Mouse (Mus musculus) ES-Bruce4 (cell line): Measurements from ENCODE around the gene Arhgap18. TPM values are rescaled to one million over a fixed set of nuclear protein-coding genes. Genes with fewer than 3 reads are reported as not detected.
A peak's percentile ranks its signal among the peaks of the same experiment; 100 is the strongest.

Experiments used
- H3K27ac ChIP-seq: 2 replicates; pipeline ENCODE4 v1.5.1; 2012; ENCODE audit warnings: low read length, inconsistent platforms; ENCODE audit not compliant: insufficient read depth
- H3K27me3 ChIP-seq: 2 replicates; pipeline ENCODE4 v1.6.1; 2012; ENCODE audit warnings: mild to moderate bottlenecking, low read length, inconsistent platforms; ENCODE audit not compliant: control insufficient read depth, poor library complexity, insufficient read depth, severe bottlenecking
- H3K36me3 ChIP-seq: 2 replicates; pipeline ENCODE4 v1.6.1; 2012; ENCODE audit warnings: inconsistent platforms, mild to moderate bottlenecking, low read length, moderate library complexity; ENCODE audit not compliant: control insufficient read depth, poor library complexity, insufficient read depth, severe bottlenecking
- H3K4me1 ChIP-seq: one replicate; pipeline ENCODE4 v1.8.1; 2011; ENCODE audit warnings: low read length; ENCODE audit not compliant: control insufficient read depth, insufficient read depth
- H3K4me3 ChIP-seq: 2 replicates; pipeline ENCODE4 v1.5.1; 2011; ENCODE audit warnings: low read depth, mild to moderate bottlenecking, low read length
- H3K9ac ChIP-seq: 2 replicates; pipeline ENCODE4 v1.6.1; 2012; ENCODE audit warnings: low read depth, mild to moderate bottlenecking, inconsistent platforms; ENCODE audit not compliant: poor library complexity, severe bottlenecking
- H3K9me3 ChIP-seq: replicated peaks from 2 replicates; pipeline ENCODE4 v1.6.1; 2012; ENCODE audit warnings: mild to moderate bottlenecking, low read length, inconsistent platforms; ENCODE audit not compliant: control insufficient read depth, poor library complexity, insufficient read depth, severe bottlenecking
- CTCF ChIP-seq: IDR thresholded peaks from one replicate; pipeline ENCODE4 v1.8.1; 2011; ENCODE audit warnings: low read depth, low read length
- EP300 ChIP-seq: IDR thresholded peaks from 2 replicates; pipeline ENCODE4 v1.6.1; 2011; ENCODE audit warnings: low read depth, low read length; ENCODE audit not compliant: insufficient read depth
- POLR2A ChIP-seq: IDR thresholded peaks from one replicate; pipeline ENCODE4 v1.8.1; 2011; ENCODE audit warnings: low read length; ENCODE audit not compliant: insufficient read depth
- polyA plus RNA-seq: library from polyadenylated mRNA; stranded (reverse); fragments of >200 nt; gene quantifications from 2 replicates; pipeline ENCODE4 v1.2.4, GENCODE M21; 2011; ENCODE audit warnings: low read depth; ENCODE audit not compliant: missing spikeins, insufficient read depth, insufficient read length

Arhgap18 gene
- polyA plus RNA-seq, 1 experiment, result 6.9 TPM

DNA sequence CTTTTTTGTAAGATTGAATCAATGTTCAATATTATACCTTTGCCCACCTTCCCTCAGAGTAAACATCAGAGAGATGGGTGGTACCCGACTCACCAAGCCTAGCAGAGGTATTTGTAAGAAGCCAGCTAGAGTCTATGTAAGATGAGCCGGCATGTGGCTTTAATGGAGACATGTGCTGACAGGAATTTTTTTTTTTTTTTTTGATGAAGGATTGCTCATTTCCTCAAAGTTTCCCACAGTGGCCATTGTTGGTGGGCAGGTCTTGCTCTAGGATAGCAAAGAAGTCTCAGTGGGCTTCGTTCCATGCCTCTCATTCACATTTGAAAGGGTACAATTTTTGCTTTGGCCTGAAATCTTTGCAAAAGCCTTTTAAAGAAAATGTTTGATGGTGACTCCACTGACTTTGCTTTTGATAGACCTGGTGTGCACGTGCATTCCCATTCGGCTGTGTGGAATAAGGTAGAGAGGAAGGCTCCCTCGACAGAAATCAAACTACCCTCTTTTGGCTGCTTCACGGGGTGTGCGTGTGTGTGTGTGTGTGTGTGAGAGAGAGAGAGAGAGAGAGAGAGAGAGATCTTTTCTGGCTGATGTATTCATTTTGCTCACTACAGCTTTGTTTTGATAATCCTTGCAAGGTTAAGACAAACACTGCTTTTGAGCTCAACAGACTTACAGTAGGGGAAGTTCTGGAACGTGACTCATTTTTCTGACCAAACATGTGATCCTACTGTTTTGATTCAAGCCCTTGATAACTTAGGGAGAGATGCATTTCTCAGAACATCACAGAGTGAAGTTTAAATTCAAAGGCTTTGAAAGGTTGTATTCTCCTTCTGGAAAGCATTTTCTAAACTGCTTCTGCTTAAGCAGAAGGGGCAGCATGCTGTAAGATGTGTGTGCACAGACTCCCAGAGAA lies 9.0 kb downstream of the Arhgap18 start:
- Histone ChIP-seq H3K9ac (no peak overlapping the region), H3K27ac (no peak overlapping the region), H3K27me3 (no peaks in the 10 kb centered on the region), H3K36me3 (no peaks in the 10 kb centered on the region), H3K4me1 (no peaks in the 10 kb centered on the region), H3K4me3 (no peak overlapping the region), H3K9me3 (no peaks in the 10 kb centered on the region)
- TF ChIP-seq CTCF, result no peak
- TF ChIP-seq EP300, result no peak
- TF ChIP-seq POLR2A, result no peak

DNA sequence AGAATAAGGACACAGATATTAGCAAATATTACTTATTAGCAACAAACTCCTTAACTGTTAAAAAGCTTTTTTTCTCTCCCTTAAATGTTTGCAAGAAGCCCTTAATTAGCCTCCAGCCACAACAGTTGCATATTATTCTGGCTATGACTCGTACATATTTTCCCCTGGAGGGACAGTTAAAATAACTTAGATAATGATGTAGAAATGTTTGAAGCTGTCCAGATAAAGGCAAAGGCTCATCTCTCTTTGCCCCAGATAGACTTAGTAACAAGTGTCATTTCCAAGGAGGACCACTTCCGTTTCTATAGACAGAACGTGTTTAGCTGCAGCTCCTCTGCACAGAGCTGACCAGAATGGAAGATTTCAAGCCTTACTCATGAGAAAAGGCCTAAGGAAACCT lies 14.0 kb downstream of the Arhgap18 start:
- Histone ChIP-seq H3K9me3 (no peaks in the 10 kb centered on the region), H3K27ac (no peak overlapping the region), H3K27me3 (no peaks in the 10 kb centered on the region), H3K9ac (no peak overlapping the region), H3K4me3 (no peak overlapping the region), H3K4me1 (no peaks in the 10 kb centered on the region), H3K36me3 (no peaks in the 10 kb centered on the region)
- TF ChIP-seq EP300 (no peak), CTCF (no peak), POLR2A (no peak)

DNA sequence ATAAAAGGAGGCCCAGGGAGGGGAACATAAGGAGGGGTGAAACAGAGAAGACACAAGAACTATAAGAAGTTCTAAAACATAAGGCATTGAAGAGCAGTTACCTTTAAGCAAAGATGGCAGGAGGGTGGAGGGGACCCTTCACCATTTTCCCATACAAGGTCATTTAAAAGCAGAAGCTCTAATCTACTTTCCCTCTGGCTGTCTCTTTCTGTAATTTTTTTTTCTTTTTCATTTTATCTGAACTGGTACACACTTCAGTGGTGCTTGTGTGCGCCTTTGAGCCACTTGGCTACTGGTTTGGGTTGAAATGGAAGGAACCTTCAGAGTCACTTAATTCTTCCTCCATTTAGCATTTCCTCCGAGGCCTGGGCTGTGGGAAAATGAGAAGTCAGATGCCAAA lies 15.7 kb downstream of the Arhgap18 start:
- H3K4me3 ChIP-seq, result no peak overlapping the region
- no peaks in the 10 kb centered on the region for H3K4me1 ChIP-seq
- no peaks in the 10 kb centered on the region for H3K36me3 ChIP-seq
- H3K9ac ChIP-seq, result no peak overlapping the region
- no peaks in the 10 kb centered on the region for H3K9me3 ChIP-seq
- TF ChIP-seq POLR2A (no peak), CTCF (no peak), EP300 (no peak)
- H3K27me3 ChIP-seq, result no peaks in the 10 kb centered on the region
- H3K27ac ChIP-seq, result no peak overlapping the region

DNA sequence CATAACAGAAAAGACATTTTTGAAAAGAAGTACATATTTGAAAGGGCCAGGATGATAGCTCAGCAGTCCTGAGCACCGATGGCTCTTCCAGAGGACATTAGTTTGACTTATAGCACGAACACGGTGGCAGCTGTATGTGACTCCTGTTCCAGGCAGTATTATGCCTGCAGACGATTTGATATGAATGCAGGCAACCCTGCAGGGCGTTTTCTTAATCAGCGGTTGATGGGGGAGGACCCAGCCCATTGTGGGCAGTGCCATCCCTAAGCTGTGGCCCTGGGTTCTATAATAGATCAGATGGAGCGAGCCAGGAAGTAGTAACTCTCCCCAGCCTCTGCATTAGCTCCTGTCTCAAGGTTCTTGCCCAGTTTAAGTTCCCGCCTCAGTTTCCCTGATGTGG lies 16.8 kb downstream of the Arhgap18 start:
- H3K9ac ChIP-seq, result no peak overlapping the region

DNA sequence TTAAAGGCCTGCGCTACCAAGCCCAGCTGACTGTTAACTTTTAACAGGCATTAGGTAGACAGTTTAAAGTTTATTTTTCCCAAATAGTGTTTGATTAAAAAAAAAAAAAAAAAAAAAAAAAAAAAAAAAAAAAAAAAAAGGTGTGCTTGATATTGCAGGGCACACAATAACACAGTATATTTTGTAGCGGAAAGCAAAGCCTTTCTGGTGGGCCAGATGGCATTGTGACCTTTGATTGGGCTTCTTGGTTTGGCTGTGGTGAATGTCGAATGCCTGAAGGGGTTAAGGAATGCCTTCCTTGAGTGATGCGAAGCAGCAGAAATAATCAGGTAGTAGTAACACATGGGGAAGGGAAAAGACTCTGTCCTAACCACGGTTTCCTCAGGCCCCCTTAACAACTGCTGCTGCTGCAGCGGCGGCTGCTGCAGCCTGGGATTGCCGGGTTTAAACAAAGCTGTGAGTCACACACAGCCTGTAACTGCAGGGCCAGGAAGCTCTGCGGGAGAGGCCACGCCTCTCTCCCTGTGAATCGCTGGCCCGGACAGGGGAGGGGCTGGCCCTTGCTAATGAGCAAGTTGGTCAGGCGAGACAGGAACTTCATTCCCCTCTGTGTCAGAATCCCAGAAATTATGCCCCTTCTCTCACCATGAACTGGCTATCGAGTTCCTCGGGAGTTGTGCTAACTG lies 18.9 kb downstream of the Arhgap18 start:
- TF ChIP-seq POLR2A (no peak), CTCF (no peak), EP300 (no peak)
- Histone ChIP-seq H3K9me3 (no peaks in the 10 kb centered on the region), H3K4me3 (peak overlapping the region; percentile 52), H3K9ac (no peak overlapping the region), H3K4me1 (no peaks in the 10 kb centered on the region), H3K27ac (no peak overlapping the region), H3K36me3 (no peaks in the 10 kb centered on the region), H3K27me3 (no peaks in the 10 kb centered on the region)

More for the DNA sequence above, 16.8 kb downstream of the Arhgap18 start:
- no peaks in the 10 kb centered on the region for H3K36me3 ChIP-seq
- H3K4me3 ChIP-seq, result no peak overlapping the region
- no peak for TF ChIP-seq EP300
- no peak for TF ChIP-seq CTCF
- no peak for TF ChIP-seq POLR2A
- H3K4me1 ChIP-seq, result no peaks in the 10 kb centered on the region
- no peaks in the 10 kb centered on the region for H3K27me3 ChIP-seq
- no peak overlapping the region for H3K27ac ChIP-seq
- no peaks in the 10 kb centered on the region for H3K9me3 ChIP-seq
